Mouse (Mus musculus) common myeloid progenitor, adult 5-6 weeks (primary cell): ENCODE results near the gene Dbh. TPM values are rescaled to one million over a fixed set of nuclear protein-coding genes. Genes with fewer than 3 reads are reported as not detected.

Source experiments
- ATAC-seq: replicated peaks from 2 replicates; pipeline ENCODE4 v1.8.0; 2016; ENCODE audit warnings: low read depth, mild to moderate bottlenecking, moderate TSS enrichment, inconsistent platforms; ENCODE audit not compliant: poor library complexity, severe bottlenecking
- total RNA-seq: library from RNA; stranded (forward); fragments of 200-1000, 187-1606 nt; gene quantifications from 2 replicates; pipeline ENCODE4 v1.2.3, GENCODE M21; 2017

Dbh gene
- total RNA-seq, 1 experiment from 2014 or later, result not detected

DNA sequence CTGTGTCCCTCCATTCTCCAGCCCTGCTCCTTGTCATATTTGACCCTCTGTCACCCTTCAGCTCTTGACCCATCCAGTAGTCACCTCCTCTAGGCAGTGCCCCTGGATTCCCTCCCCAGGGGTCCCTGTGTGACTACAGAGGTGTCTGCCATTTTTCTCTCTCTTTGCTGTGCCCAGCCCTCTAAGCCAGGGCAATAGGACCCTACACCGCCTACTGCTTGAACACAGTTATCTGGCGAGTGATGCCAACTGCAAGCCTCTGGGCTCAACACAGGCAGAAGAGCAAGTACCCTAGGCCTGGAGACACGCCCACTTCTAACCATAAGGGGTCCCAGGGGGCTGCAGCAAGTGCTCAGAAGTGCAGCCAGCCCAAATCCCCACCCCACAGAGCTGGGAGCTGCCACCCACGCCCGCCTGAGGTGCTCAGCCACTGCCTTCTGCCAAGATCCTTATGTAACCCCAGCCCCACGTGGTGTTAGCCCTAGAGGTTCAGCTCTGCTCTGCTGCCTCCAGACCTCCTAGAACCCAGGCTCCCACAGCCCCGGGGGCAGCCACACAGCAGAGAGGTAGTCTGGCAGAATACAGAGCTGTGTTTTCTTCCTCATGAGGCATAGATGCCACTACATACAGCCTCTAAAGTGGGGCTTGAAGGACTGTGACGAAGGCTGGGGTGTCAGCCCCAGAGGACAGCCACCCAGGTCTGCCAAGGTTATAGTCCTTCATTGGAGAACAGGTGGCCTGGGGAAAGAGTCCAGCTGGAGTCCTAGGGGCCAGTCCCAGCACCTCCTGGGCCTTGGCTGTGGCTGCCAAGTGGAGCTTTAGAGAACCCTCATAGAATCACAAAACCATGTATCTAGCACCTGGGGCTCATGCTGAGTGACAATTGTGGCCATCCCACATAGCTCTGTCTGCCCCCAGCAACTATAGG is 47.2 kb downstream of the Dbh start:
- no peak for ATAC-seq

DNA sequence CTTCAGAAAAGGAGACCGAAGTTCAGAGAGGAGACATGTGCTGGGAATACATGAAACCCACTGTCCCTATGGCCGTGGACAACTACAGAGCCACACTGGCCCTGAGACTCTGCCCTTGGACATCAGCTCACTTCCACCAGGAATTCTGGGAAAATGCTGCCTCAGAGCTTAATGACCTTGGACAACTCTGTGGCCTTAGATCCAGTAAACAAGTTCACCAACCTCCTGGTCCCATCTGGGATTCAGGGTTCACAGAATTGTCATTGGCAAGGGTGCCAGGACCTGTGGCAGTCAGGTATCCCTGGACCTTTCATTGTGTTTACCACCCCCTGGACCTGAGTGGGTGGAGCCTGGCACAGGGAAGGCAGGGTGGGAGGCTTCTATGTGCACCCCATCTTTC is 50.5 kb downstream of the Dbh start:
- no peak for ATAC-seq

DNA sequence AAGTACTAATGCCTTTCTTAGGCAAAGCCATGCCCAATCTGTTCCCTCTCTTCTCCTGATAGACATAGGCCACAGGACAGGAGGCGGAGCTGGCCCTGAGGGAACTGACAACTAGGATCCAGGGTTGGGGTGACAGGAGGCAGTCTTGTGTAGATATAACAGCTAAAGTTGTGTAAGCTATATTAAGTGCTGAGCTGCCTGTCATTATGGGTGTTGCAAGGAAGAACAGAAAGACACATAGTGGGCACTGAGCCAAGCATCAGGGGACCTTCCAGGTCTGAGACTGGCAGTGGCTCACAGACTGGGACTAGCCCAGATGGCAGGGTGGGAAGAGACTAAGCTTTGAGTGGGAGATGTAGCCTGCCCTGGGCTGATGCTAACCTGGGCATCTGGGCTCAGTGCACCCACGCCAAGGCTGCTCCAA is 53.1 kb downstream of the Dbh start:
- no peak for ATAC-seq

DNA sequence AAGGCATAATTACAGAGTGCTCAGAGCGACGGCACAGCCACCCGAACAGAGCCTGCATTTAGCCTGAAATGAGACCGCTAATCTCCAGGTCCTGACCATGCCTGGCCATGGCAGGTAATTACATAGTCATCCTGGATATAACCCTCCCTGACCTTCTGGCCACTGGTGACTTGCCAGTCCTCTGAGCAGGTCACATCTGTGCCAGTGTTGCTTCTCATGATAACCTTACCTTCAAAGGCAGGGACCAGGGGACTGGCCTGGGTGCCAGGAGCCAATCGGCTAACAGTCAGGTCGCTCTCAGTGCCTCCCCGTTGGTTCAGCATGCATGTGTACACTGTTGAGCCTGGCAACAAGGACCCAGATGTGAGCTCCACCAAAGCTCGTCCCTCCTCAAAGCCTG is 53.5 kb downstream of the Dbh start:
- ATAC-seq, result no peak

DNA sequence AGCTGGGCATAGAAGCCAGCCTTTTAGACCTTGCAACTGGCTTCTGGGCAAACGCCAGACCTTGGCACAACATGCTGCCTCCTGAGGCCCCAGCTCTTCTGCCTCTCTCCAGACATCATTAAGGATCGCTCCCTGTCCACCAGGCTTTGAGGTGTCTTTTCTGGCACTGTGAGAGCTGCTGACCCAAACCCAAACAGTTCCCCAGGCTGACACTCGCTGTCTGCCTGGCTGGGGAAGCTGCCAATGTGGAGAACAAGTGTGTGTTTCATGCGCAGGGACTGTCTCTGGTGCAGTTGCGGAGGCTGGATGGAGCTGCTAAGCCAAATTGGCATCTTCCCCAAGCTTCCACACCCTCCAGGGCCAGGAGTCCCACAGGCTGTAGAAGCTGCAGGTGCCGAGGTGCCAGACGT is 58.0 kb downstream of the Dbh start:
- no peak for ATAC-seq

DNA sequence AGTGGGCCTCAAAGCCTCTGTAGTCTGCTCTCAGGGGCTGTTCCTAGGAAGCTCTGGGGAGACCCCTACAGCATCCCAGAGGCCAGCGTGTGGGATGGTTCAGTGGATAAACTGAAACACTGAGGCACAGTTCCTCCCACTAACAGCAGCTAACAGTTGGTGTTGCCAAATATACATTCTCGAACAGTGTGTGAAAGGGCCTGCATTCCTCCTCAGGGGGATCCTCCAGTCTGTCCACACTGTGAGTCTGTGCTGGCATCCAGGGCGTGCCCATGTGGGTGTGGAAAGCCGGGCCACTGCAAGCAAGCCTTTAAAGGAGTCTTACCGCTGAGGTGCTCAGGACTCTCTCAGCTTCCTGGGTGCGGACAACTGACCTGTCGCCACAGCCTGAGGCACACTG is 61.5 kb downstream of the Dbh start:
- no peak for ATAC-seq

DNA sequence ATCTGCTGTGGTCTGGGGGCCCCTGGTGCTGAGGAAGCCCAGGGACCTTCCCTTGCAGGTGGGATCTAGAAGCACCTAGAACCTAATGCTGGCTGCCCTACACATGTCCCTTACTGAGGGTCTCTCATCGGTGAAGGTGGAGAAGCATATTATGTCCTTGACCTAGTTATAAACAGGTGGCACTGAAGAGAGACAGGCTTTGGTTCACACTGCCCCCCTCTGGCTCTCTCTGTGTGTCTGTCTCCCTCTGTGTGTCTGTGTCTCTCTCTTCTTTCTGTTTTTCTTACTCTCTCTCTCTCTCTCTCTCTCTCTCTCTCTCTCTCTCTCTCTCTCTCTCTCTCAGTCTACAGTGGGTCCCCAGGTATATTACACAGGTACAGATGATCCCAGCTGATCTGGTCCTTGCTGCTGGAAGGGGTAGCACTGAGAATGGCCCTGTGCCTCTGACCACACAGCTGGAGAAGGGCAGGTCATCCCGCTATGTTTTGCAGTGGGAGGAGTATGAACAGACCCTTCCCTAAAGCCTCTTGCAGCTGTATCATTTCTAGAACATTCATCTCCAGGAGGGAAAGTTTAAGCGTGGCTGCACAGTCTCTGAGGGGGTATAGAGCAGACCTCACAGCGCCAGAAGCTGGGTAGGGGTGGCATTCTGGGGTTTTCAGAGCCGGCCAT is 63.9 kb downstream of the Dbh start:
- no peak for ATAC-seq

DNA sequence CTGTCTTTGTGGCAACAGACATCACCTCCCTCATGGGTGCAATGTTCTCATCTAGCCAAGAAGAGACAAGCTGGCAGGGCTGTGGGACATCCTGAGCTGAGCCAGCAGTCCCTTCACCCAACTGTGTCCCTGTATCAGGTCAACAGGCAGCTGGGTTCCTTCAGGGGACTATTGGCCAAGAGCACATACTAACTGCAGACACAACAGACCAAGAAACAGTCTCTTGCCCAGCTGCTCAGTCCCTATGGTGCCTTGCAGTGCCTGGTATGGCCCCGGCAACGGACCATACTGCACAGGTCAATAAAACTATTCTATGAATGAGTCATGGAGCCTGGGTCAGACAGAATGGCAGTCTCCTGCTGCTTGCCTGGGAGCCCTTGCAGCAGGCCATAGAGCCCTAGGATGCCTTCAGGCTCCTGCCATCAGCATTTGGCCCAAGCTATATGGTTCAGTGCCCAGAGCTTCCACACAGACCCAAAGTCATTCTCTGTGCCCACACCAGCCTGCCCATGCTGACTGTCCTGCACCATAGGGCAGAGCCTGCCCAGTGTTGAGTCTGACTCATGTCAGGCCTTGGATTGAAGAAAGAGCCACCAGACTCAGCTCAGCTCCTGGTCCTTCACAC is 64.6 kb downstream of the Dbh start:
- no peak for ATAC-seq

DNA sequence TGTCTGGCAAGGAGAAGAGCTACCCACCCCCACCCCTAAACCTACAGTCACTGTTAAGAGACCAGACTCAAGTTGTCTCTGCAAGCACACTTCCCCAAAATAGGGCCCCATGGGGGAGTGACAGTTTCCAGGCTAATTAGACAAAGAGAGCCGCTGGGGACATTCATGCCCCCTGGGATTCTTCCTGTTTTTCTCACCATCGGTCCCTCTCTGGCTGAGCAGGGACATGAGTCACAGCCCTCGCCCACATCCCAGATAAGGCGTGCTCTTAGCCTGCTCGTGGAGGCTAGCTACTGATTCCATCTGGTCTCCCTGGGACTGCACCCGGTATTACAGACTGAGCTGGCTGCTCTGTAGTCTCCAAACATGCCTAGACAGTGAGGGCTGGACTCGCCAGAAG is 67.3 kb downstream of the Dbh start:
- peak; percentile 84 for ATAC-seq

Other genes with a start within 250 kb of the Dbh start
- gene Surf2, start 248.9 kb upstream of the Dbh start, total RNA-seq, result 85.6 and 92.0 TPM in 2 replicates
- 37.1 and 43.2 TPM in 2 replicates for gene Surf1, start 248.7 kb upstream of the Dbh start, total RNA-seq
- gene Surf4, start 231.3 kb upstream of the Dbh start, total RNA-seq, result 50.3 and 51.5 TPM in 2 replicates
- gene Stkld1, start 231.2 kb upstream of the Dbh start, total RNA-seq, result 0.23 TPM in 1 of 2 replicates, not detected in the other
- gene Rexo4, start 200.8 kb upstream of the Dbh start, total RNA-seq, result 94.5 and 117 TPM in 2 replicates
- gene Adamts13, start 191.8 kb upstream of the Dbh start, total RNA-seq, result not detected in 2 replicates
- gene Cacfd1, start 155.3 kb upstream of the Dbh start, total RNA-seq, result 5.9 and 8.3 TPM in 2 replicates
- 2.5 and 5.7 TPM in 2 replicates for gene Slc2a6, start 137.2 kb upstream of the Dbh start, total RNA-seq
- not detected in 2 replicates for gene Mymk, start 93.1 kb upstream of the Dbh start, total RNA-seq
- not detected in 2 replicates for gene Adamtsl2, start 85.9 kb upstream of the Dbh start, total RNA-seq
- not detected in 2 replicates for gene Fam163b, start 22.7 kb upstream of the Dbh start, total RNA-seq
- gene Sardh, start 83.1 kb downstream of the Dbh start, total RNA-seq, result 1.1 and 4.2 TPM in 2 replicates